Mouse (Mus musculus) kidney, embryonic 15.5 days (tissue): Measurements from ENCODE around the gene Kif18b. TPM values are rescaled to one million over a fixed set of nuclear protein-coding genes. Genes with fewer than 3 reads are reported as not detected.

ENCODE experiments used
- ATAC-seq: fragments of 200-750 bp; cut with Nextera tagmentation; replicated peaks from 2 replicates; pipeline ENCODE4 v1.8.0; 2017; ENCODE audit warnings: moderate TSS enrichment; ENCODE audit not compliant: low FRiP score
- H3K27ac ChIP-seq: fragments of 300-500 bp; sonication (generic); 2 replicates; pipeline ENCODE4 v1.5.1; 2015; ENCODE audit warnings: mild to moderate bottlenecking, inconsistent platforms
- H3K27me3 ChIP-seq: fragments of 300-500 bp; sonication (generic); 2 replicates; pipeline ENCODE4 v1.6.1; 2015; ENCODE audit warnings: inconsistent platforms
- H3K36me3 ChIP-seq: fragments of 300-500 bp; sonication (generic); 2 replicates; pipeline ENCODE4 v1.6.1; 2015; ENCODE audit warnings: inconsistent platforms
- H3K4me1 ChIP-seq: fragments of 300-500 bp; sonication (generic); 2 replicates; pipeline ENCODE4 v1.6.1; 2015; ENCODE audit warnings: inconsistent platforms
- H3K4me2 ChIP-seq: fragments of 300-500 bp; sonication (generic); 2 replicates; pipeline ENCODE4 v1.6.1; 2015; ENCODE audit warnings: moderate library complexity, mild to moderate bottlenecking, inconsistent platforms
- H3K4me3 ChIP-seq: fragments of 300-500 bp; sonication (generic); replicated peaks from 2 replicates; pipeline ENCODE4 v1.5.1; 2015; ENCODE audit warnings: mild to moderate bottlenecking, inconsistent platforms
- H3K9ac ChIP-seq: fragments of 300-500 bp; sonication (generic); 2 replicates; pipeline ENCODE4 v1.6.1; 2015; ENCODE audit warnings: mild to moderate bottlenecking, inconsistent platforms
- H3K9me3 ChIP-seq: fragments of 300-500 bp; sonication (generic); replicated peaks from 2 replicates; pipeline ENCODE4 v1.6.1; 2016; ENCODE audit warnings: inconsistent platforms
- WGBS: fragments of 180-500 bp; shearing (Covaris S2); methylation state at CpG from one replicate; pipeline ENCODE4 v1.1.7; 2015; ENCODE audit warnings: mixed read lengths; 5-methylcytosine and 5-hydroxymethylcytosine counted together
- polyA plus RNA-seq: library from polyadenylated mRNA; unstranded; fragments of >200 nt; fragmentation: Nextera tagmentation; extraction: Ambion mirVana; gene quantifications from 2 replicates; pipeline ENCODE4 v1.2.1, GENCODE M21; 2015

Gene Kif18b
- polyA plus RNA-seq, 1 experiment from 2014 or later: 10.7 TPM

DNA sequence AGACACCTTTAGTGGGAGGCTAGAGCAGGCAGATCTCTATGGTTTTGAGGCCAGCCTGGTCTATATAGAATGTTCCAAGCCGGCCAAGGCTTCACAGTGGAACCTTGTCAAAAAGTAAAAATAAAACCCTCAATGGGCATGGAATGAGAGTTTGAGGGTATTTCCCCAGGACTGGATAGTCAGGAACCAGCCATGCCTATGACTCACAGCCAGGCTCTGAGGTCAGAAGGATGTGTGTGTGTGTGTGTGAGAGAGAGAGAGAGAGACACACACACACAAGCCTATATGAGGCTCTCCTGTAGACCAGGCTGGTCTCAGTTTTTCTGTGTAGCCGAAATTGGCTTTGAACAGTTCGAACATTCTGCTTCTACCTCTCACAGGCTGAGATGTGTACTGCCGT is 30.2 kb downstream of the Kif18b start:
- Histone ChIP-seq H3K4me1 (peaks cover 20% of the 10 kb centered on the region), H3K27ac (no peak overlapping the region), H3K36me3 (no peaks in the 10 kb centered on the region), H3K9ac (no peak overlapping the region), H3K9me3 (no peaks in the 10 kb centered on the region), H3K27me3 (peaks cover 71% of the 10 kb centered on the region), H3K4me3 (no peak overlapping the region), H3K4me2 (no peak overlapping the region)
- WGBS: 90% methylated on average over 4 of the region's 4 CpGs
- ATAC-seq: no peak

DNA sequence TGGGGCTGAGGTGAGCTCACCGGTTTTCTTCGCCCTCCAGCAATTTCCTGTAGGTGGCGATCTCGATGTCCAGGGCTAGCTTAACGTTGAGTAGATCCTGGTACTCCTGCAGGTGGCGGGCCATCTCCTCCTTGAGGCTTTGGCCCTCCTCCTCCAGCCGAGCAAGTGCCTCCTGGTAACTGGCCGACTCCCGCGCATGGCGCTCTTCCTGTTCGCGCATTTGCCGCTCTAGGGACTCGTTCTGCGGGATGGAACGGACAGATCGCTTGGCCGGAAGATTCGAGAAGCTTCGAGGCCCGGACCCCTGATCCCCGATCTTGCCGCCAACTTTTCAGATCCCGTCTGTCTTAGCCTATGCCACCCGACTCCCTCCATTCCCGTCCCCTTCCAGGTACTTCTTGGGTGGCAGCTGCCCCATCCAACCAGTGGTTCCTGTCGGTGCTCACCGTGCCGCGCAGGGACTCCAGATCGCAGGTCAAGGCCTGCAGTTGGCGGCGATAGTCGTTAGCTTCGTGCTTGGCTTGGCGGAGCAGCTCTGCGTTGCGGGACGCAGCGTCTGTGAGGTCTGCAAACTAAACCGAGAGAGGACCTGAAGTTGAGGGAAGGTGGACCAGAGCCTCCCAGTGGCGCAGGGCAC is 31.8 kb downstream of the Kif18b start:
- peak; percentile 82 for ATAC-seq
- Histone ChIP-seq H3K4me2 (peak overlapping the region; percentile 84), H3K27me3 (peaks cover 66% of the 10 kb centered on the region), H3K36me3 (no peaks in the 10 kb centered on the region), H3K9me3 (no peaks in the 10 kb centered on the region), H3K27ac (no peak overlapping the region), H3K4me3 (peak overlapping the region; percentile 45), H3K4me1 (peaks cover 20% of the 10 kb centered on the region), H3K9ac (peak overlapping the region; percentile 52)
- WGBS: 1% methylated on average over 43 of the region's 43 CpGs

DNA sequence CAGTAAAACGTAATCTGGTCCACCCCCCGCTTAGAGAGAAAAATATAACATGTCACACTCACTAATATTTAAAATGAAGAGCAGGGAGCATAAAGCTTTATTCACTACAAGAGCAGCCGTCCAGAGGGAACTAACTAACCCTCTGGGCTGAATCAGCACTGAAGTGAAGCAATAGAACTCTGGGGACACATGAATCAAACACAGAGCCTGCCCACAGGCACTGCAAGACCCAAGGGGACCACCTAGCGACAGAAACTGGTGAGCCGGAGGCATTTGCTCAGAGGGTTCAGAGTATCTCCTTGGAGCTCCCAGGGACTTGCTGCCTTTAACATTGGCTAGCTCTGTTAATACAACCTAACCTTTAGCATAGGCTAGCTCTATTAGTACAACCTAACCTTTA is 34.8 kb downstream of the Kif18b start:
- Histone ChIP-seq H3K36me3 (no peaks in the 10 kb centered on the region), H3K9me3 (no peaks in the 10 kb centered on the region), H3K4me3 (no peak overlapping the region), H3K27ac (no peak overlapping the region), H3K9ac (no peak overlapping the region), H3K4me2 (no peak overlapping the region), H3K27me3 (peaks cover 60% of the 10 kb centered on the region), H3K4me1 (peaks cover 10% of the 10 kb centered on the region)
- no peak for ATAC-seq
- WGBS: 59% methylated on average over 5 of the region's 5 CpGs

DNA sequence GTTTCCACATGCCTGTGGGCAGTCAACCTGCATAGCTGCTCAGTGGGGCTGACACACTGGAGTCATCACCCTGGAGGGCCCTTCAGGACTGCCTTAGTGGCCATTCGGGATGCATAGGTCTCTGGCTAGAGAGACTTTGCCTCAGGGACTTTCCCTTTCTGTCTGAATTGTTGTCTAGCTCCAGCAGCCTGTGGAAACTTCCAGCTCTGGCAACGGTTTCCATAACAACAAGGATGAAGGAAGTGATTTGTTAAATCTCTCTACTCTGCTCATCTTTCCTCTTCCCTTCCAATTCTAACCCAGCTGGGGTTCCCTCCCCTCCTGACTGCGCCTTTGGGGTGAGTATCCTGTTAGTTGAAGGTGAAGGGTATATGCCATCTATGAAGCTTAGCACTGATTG is 36.8 kb downstream of the Kif18b start:
- ATAC-seq: no peak
- no peaks in the 10 kb centered on the region for H3K36me3 ChIP-seq
- WGBS: 62% methylated on average over 3 of the region's 3 CpGs
- no peaks in the 10 kb centered on the region for H3K9me3 ChIP-seq
- peaks cover 4% of the 10 kb centered on the region for H3K4me1 ChIP-seq
- H3K4me2 ChIP-seq: no peak overlapping the region
- H3K27me3 ChIP-seq: peaks cover 44% of the 10 kb centered on the region
- no peak overlapping the region for H3K9ac ChIP-seq
- no peak overlapping the region for H3K4me3 ChIP-seq
- no peak overlapping the region for H3K27ac ChIP-seq

DNA sequence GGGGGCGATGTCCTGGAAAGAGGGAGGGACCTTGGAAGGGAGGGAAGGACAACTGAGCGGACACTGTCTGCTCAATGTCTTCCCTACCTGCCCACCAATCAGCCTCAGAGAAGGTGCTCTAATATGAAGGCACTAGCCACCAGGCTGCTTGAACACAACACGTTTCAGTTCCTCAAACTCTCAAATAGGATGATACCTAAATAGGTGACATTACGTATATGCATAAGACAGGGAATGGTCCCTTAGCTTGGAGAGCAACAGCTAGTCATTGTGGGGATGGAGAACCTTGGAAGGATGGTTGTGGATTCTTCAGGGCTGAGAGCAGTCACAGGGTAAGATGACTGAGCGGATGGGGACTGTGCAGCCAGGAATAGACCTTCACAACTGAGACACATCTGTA is 37.5 kb downstream of the Kif18b start:
- Histone ChIP-seq H3K27me3 (peaks cover 46% of the 10 kb centered on the region; the same call in 1 of the 2 replicates), H3K27ac (no peak overlapping the region), H3K9ac (no peak overlapping the region), H3K4me1 (no peaks in the 10 kb centered on the region), H3K4me2 (no peak overlapping the region), H3K36me3 (no peaks in the 10 kb centered on the region), H3K4me3 (no peak overlapping the region), H3K9me3 (no peaks in the 10 kb centered on the region)
- no peak for ATAC-seq
- WGBS: 80% methylated on average over 5 of the region's 5 CpGs

DNA sequence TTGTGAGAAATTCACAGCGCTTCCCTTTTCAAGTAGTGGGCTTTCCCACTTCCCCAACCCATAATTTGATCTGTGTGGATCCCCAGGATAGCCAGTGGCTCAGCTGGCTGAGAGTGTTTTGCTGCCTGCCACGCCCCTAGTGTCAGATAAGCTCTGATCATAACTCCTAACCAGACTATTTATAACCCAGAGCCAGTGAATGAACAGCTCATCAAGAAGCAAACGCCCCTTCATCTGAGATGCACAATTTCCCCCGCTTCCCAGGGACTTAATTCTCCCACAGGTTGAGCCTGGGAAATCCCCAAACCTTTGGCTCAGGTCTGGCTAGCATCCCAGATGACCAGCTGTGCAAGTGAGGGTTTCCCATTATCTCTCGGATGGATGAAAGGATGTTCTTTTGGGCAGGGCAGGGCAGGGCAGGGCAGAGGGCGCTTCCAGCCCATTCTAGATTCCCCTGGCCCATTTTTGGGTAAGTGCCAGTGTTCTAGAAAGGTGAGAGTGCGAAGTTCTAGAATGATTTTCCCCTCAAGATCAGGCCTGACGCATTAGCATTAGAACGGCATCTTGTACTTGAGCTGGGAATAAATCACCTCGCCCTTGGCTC is 40.2 kb downstream of the Kif18b start, which contains the start of gene Fam187a:
Gene Fam187a (plus strand): TSS at position 554 of the 604 bp plus-strand sequence.
- Histone ChIP-seq H3K9me3 (no peaks in the 10 kb centered on the region), H3K4me2 (no peak within 1 kb of the TSS), H3K27me3 (peaks cover 36% of the 10 kb centered on the region; the same call in 1 of the 2 replicates), H3K27ac (no peak within 1 kb of the TSS), H3K36me3 (no peaks in the 10 kb centered on the region), H3K4me3 (no peak within 1 kb of the TSS), H3K9ac (no peak within 1 kb of the TSS), H3K4me1 (peaks cover 11% of the 10 kb centered on the region)
- ATAC-seq: no peak
- 57% methylated on average over 10 of the region's 10 CpGs for WGBS

DNA sequence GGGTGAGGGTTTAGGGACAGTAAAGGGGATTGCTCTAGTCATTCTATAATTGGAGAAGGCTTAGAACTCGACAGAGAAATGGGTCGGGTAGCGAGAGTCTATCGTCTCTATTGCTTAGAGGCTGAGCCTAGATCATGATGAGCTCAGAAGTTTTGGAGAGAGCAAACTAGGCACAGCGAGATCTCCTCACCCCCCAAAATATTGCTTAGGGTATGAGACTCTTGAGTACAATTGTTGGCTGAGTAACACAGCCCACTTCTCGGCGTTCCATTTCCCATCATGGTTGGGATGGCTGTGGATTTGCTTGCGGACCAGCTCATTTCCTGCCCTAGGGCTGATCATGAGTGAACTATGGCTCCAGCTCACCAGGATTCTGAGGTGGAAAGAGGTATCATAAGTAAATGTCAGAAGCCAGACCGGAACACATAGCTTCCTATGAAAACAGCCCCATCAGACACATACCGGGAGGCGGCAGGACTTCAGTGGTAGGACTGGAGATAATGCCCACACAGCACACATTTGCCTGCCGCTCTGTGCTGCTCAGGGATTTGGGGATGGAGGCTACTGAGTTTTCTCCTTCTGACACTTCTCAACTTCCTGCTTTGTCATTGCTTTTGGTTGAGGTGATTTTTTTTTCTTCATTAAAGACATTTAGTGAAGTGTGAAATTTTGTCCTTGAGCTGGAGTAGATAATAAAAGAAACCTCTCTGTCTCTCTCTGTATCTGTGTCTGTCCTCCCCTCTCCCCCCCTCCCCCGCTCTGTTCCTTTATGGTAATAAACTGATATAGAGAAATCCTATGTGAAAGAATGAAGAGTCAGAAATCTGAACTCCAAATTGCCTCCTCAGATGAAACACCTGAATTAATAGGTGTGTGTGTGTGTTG is 43.4 kb downstream of the Kif18b start:
- H3K4me2 ChIP-seq: peak overlapping the region; percentile 84
- H3K27ac ChIP-seq: peak overlapping the region; percentile 85; the same call in 1 of the 2 replicates
- ATAC-seq: peak; percentile 23; the same call in 1 of the 2 replicates
- whole genome bisulfite sequencing: 13% methylated on average over 13 of the region's 13 CpGs
- peaks cover 16% of the 10 kb centered on the region; the same call in 1 of the 2 replicates for H3K27me3 ChIP-seq
- H3K4me3 ChIP-seq: peak overlapping the region; percentile 71
- peak overlapping the region; percentile 75 for H3K9ac ChIP-seq
- H3K36me3 ChIP-seq: peaks cover 15% of the 10 kb centered on the region
- H3K4me1 ChIP-seq: peaks cover 19% of the 10 kb centered on the region
- H3K9me3 ChIP-seq: no peaks in the 10 kb centered on the region

DNA sequence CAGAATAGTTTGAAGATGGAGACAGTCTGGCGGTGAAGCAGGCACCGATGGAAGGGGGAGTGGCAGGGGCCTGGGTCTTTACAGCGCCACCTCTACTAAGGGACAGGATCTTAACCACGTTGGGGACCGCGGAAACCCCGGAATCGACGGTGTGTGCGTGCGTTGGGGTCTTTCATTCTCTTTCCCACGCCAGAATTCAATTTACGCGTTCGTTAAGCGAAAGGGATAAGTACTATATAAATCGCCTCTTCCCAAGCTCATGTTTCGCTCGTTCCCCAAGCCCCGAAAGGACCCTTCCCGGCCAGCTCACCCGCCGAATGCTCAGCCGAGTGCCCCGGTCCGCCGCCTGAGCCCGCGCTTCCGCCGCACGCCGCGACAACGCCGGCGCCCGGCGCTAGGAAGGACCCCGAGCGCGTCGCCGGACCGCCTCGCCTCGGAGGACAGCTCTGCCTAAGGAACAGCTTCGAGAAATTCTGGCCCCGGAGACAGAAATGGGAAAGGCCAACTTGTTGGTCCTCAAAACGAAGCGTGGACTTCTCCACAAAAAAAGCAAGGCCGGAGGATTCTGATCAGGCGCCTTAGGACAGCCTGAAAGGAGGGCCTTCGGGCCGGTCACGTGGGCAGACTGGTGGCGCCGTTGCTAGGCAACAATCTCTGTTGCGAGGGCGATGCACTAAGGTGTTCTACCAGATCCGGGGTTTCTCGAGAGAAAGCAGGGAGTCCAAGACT is 44.2 kb downstream of the Kif18b start, which contains the start of the genes Eftud2 and Ccdc103:
Gene Eftud2 (minus strand): TSS at position 401 of the 729 bp plus-strand sequence.
Gene Ccdc103 (plus strand): TSS at position 620 of the 729 bp plus-strand sequence.
- no peaks in the 10 kb centered on the region for H3K9me3 ChIP-seq
- peak within 1 kb of the TSS; percentile 84 for H3K4me2 ChIP-seq
- H3K36me3 ChIP-seq: peaks cover 22% of the 10 kb centered on the region
- H3K4me3 ChIP-seq: peak within 1 kb of the TSS; percentile 71
- H3K9ac ChIP-seq: peak within 1 kb of the TSS; percentile 75
- WGBS: under 1% methylated on average over 62 of the region's 62 CpGs
- peak within 1 kb of the TSS; percentile 85 for H3K27ac ChIP-seq
- peaks cover 12% of the 10 kb centered on the region; the same call in 1 of the 2 replicates for H3K27me3 ChIP-seq
- peaks cover 19% of the 10 kb centered on the region for H3K4me1 ChIP-seq
- peak; percentile 91 for ATAC-seq

DNA sequence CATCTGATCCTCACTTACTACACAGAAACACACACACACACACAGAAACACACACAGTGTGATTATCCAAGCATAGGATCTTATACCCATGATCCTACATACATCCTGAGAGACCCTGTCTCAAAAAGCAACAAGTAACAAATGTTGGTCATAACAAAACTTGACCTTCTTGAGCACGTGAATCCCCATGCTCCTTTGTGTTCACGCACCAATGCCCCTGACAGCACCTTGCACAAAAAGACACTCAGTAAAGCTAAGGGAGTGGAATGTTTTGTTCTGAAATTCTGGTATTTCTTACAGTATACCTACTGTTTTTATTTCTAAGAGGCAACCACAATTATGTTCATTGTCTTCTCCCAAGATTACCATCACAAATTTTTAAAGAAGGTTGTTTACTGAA is 45.4 kb downstream of the Kif18b start:
- H3K27ac ChIP-seq: no peak overlapping the region
- H3K4me1 ChIP-seq: peaks cover 19% of the 10 kb centered on the region
- H3K9me3 ChIP-seq: no peaks in the 10 kb centered on the region
- peaks cover 8% of the 10 kb centered on the region; the same call in 1 of the 2 replicates for H3K27me3 ChIP-seq
- peak overlapping the region; percentile 84 for H3K4me2 ChIP-seq
- WGBS: 51% methylated on average over 2 of the region's 2 CpGs
- H3K36me3 ChIP-seq: peaks cover 34% of the 10 kb centered on the region
- H3K9ac ChIP-seq: peak overlapping the region; percentile 75
- H3K4me3 ChIP-seq: peak overlapping the region; percentile 71
- ATAC-seq: no peak

DNA sequence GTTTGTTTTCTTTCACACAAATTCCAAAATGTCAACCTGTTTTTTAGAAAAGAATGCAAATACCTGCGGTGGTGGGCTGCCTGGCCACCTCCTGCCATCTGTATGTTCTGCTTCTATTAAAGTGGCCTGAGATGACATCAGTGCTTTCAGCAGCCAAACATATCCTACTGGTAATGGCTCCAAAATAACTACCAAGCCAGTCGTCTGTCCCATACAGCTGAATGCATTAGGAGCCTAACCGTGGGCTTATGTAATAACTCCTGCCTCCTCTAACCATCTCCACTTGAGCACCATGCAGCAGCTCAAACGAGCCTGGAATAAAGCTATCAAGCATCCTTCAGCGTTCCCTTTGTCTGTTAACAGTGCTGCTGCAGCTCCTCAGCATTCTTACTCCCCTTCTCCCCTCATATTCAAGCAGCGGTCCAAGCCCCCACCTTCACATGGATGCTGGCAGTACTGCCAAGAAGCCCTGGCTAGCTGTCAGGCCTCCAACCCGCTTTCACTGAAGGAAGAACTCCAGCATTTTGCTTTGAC is 50.1 kb downstream of the Kif18b start:
- Histone ChIP-seq H3K36me3 (peaks cover 68% of the 10 kb centered on the region), H3K27me3 (no peaks in the 10 kb centered on the region), H3K27ac (no peak overlapping the region), H3K9me3 (no peaks in the 10 kb centered on the region), H3K9ac (no peak overlapping the region), H3K4me3 (no peak overlapping the region), H3K4me2 (no peak overlapping the region), H3K4me1 (peaks cover 9% of the 10 kb centered on the region)
- no peak for ATAC-seq
- WGBS: 93% methylated on average over 7 of the region's 7 CpGs

DNA sequence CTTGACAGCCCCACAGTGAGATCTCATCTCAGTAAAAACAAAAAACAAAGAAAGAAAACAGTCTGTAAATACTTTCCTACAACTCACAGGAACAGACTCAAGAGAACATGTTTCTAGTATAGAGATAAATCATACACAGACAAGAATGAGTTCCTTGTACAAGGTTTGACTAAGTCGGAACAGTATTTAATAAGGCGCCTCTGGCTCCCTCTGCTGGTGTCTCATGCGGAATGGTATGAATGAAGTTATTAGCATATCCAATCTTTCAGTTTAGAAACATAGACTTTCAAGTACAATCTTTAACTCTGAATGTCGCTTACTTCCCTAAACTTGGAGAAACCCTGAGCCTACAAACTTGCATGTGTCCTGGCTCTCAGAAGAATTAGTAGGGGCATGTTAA is 60.7 kb downstream of the Kif18b start:
- no peaks in the 10 kb centered on the region for H3K4me1 ChIP-seq
- WGBS: 36% methylated on average over 4 of the region's 4 CpGs
- no peaks in the 10 kb centered on the region for H3K9me3 ChIP-seq
- H3K4me3 ChIP-seq: no peak overlapping the region
- H3K9ac ChIP-seq: no peak overlapping the region
- no peak for ATAC-seq
- peaks cover 97% of the 10 kb centered on the region for H3K36me3 ChIP-seq
- no peak overlapping the region for H3K27ac ChIP-seq
- H3K27me3 ChIP-seq: no peaks in the 10 kb centered on the region
- H3K4me2 ChIP-seq: no peak overlapping the region
